ENCODE assay signal across 26 mouse cellular contexts in genomic region chr15:85604938-85605337, GRCm38 (mm10). TPM values are rescaled to one million over a fixed set of nuclear protein-coding genes. Genes with fewer than 3 reads are reported as not detected.
"Had no signal": no experiment of that assay in that cellular context is flagged by ENCODE, and none has a peak within 500 bp of the region (broad histone marks: within the 10 kb centered on the region; RNA-seq: fewer than 3 reads in every experiment).

No protein-coding gene starts in this region.

- DNase-seq: gastrocnemius, postnatal 10 days; gastrocnemius, postnatal 36 days; heart, adult 11 months; heart, adult 2 months; heart, postnatal 14 days; heart, postnatal 36 days; kidney, adult 11 months; kidney, adult 2 months; kidney, adult 9 months; kidney, postnatal 14 days; kidney, postnatal 36 days; layer of hippocampus, adult 9-11 months; layer of hippocampus, postnatal 36 days; left cerebral cortex, postnatal 4 days had no signal

- H3K4me2 ChIP-seq: heart, embryonic 11.5 days; heart, embryonic 15.5 days; kidney, embryonic 15.5 days; limb, embryonic 15.5 days had no signal

- H3K9ac ChIP-seq: heart, embryonic 13.5 days; heart, embryonic 15.5 days; hindbrain, embryonic 15.5 days; kidney, embryonic 15.5 days; limb, embryonic 15.5 days had no signal

- H3K36me3 ChIP-seq: heart, embryonic 13.5 days; heart, embryonic 15.5 days; hindbrain, embryonic 13.5 days; hindbrain, embryonic 15.5 days; kidney, embryonic 15.5 days; limb, embryonic 13.5 days; limb, embryonic 15.5 days had no signal

- ATAC-seq: hindbrain, postnatal 0 days; intestine, embryonic 16.5 days had no signal

- H3K27ac ChIP-seq: heart, embryonic 13.5 days; heart, embryonic 15.5 days; hindbrain, embryonic 13.5 days; hindbrain, embryonic 15.5 days; kidney, embryonic 15.5 days; kidney, postnatal 0 days had no signal

- H3K9me3 ChIP-seq: heart, embryonic 13.5 days; heart, embryonic 15.5 days; hindbrain, embryonic 13.5 days; hindbrain, embryonic 15.5 days; kidney, embryonic 15.5 days; limb, embryonic 13.5 days; limb, embryonic 15.5 days had no signal

- H3K4me3 ChIP-seq: heart, embryonic 13.5 days; heart, embryonic 15.5 days; hindbrain, embryonic 15.5 days; kidney, embryonic 15.5 days; limb, embryonic 13.5 days; limb, embryonic 15.5 days had no signal

- H3K27me3 ChIP-seq: heart, embryonic 15.5 days; hindbrain, embryonic 15.5 days; kidney, embryonic 15.5 days; limb, embryonic 13.5 days; limb, embryonic 15.5 days had no signal

- H3K4me1 ChIP-seq: hindbrain, embryonic 15.5 days had no signal

RNA-seq across cellular contexts. Expression of gene Wnt7b, which starts 22.7 kb away (rescaled TPM):
- total RNA-seq: gastrocnemius, postnatal 36 days; hematopoietic stem cell, adult 5-6 weeks had no signal
